Mouse (Mus musculus) stomach, embryonic 16.5 days (tissue): ENCODE data around the gene Fbxl13. TPM values are rescaled to one million over a fixed set of nuclear protein-coding genes. Genes with fewer than 3 reads are reported as not detected.

Experiments used
- ATAC-seq: fragments of 200-750 bp; cut with Nextera tagmentation; 2 replicates; pipeline ENCODE4 v1.8.0; 2017; ENCODE audit warnings: moderate number of reproducible peaks, moderate TSS enrichment; ENCODE audit not compliant: insufficient read depth, low FRiP score
- H3K27ac ChIP-seq: fragments of 300-500 bp; sonication (generic); 2 replicates; pipeline ENCODE4 v1.5.1; 2014; ENCODE audit warnings: low read length
- H3K27me3 ChIP-seq: fragments of 300-500 bp; sonication (generic); 2 replicates; pipeline ENCODE4 v1.6.1; 2014; ENCODE audit warnings: low read length, control low read depth, mixed read lengths; ENCODE audit not compliant: control insufficient read depth, insufficient read depth
- H3K36me3 ChIP-seq: fragments of 300-500 bp; sonication (generic); 2 replicates; pipeline ENCODE4 v1.6.1; 2014; ENCODE audit warnings: low read length; ENCODE audit not compliant: control insufficient read depth, insufficient read depth
- H3K4me1 ChIP-seq: fragments of 300-500 bp; sonication (generic); 2 replicates; pipeline ENCODE4 v1.6.1; 2014; ENCODE audit warnings: low read length, control low read depth, mixed read lengths; ENCODE audit not compliant: control insufficient read depth, insufficient read depth
- H3K4me2 ChIP-seq: fragments of 300-500 bp; sonication (generic); 2 replicates; pipeline ENCODE4 v1.6.1; 2014; ENCODE audit warnings: low read depth, low read length, mixed read lengths
- H3K4me3 ChIP-seq: fragments of 300-500 bp; sonication (generic); replicated peaks from 2 replicates; pipeline ENCODE4 v1.5.1; 2014; ENCODE audit warnings: mild to moderate bottlenecking, low read length
- H3K9ac ChIP-seq: fragments of 300-500 bp; sonication (generic); 2 replicates; pipeline ENCODE4 v1.6.1; 2014; ENCODE audit warnings: low read length
- H3K9me3 ChIP-seq: fragments of 300-500 bp; sonication (generic); replicated peaks from 2 replicates; pipeline ENCODE4 v1.6.1; 2016; ENCODE audit warnings: low read length, control low read depth; ENCODE audit not compliant: control insufficient read depth
- WGBS: fragments of 180-500 bp; shearing (Covaris S2); extraction: QIAGEN DNeasy Blood & Tissue Kit; methylation state at CpG from one replicate; pipeline ENCODE4 v1.1.7; 2014; 5-methylcytosine and 5-hydroxymethylcytosine counted together
- polyA plus RNA-seq: library from polyadenylated mRNA; unstranded; fragments of >200 nt; fragmentation: Nextera tagmentation; extraction: Ambion mirVana; gene quantifications from 2 replicates; pipeline ENCODE4 v1.2.1, GENCODE M21; 2015

The Fbxl13 gene
- polyA plus RNA-seq, 1 experiment from 2014 or later = 0.31 TPM

DNA sequence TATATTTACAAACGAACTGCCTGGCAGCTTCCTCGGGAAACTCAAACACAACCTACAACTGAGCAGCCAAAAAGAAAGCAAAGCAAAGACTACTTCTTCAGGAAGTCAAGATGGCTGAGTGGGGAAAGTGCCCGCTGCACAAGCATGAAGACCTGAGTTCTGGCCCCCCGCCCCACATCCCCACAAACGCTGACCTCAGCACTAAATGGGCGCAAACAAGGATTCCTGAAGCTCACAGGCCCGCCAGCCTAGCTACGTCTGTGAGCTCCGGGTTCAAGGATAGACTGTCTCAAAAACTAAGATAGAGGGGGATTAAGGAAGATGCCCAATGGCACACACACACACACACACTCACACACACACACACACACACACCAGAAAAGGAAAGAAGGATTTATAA is 32.9 kb upstream of the Fbxl13 start:
- Histone ChIP-seq H3K9me3 (no peaks in the 10 kb centered on the region; the same call in 1 of the 2 replicates), H3K27me3 (no peaks in the 10 kb centered on the region), H3K4me2 (no peak overlapping the region), H3K4me1 (no peaks in the 10 kb centered on the region), H3K36me3 (no peaks in the 10 kb centered on the region), H3K9ac (no peak overlapping the region), H3K27ac (no peak overlapping the region), H3K4me3 (no peak overlapping the region)
- ATAC-seq = no peak
- 96% methylated on average over 9 of the region's 9 CpGs for WGBS

DNA sequence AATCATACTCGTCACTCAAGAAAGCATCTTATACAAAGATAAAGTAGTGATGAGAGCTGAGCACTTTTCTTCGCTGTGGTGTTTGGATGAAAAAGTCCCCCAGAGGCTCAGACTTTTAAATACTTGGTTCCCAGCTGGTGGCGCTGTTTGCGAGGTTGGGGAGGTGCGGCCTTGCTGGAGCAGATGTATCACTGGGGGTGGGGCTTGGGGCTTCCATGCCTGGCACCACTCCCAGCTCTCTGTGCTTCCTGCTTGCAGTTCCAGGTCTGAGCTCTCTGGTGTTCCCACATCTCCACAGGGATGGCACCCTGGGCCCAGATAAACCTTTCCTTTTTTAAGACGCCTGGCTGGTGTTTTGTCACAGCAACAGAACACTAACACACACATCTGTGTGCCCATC is 32.5 kb upstream of the Fbxl13 start:
- H3K9ac ChIP-seq = no peak overlapping the region
- H3K4me1 ChIP-seq = no peaks in the 10 kb centered on the region
- ATAC-seq = no peak
- no peak overlapping the region for H3K4me2 ChIP-seq
- no peak overlapping the region for H3K4me3 ChIP-seq
- H3K27me3 ChIP-seq = no peaks in the 10 kb centered on the region
- no peaks in the 10 kb centered on the region for H3K36me3 ChIP-seq
- 94% methylated on average over 6 of the region's 6 CpGs for WGBS
- H3K9me3 ChIP-seq = no peaks in the 10 kb centered on the region; the same call in 1 of the 2 replicates
- no peak overlapping the region for H3K27ac ChIP-seq

GRCm38 (mm10) chr5:21675494-21675893 is 30.1 kb upstream of the Fbxl13 start:
- Histone ChIP-seq H3K4me1 (no peaks in the 10 kb centered on the region), H3K27ac (no peak overlapping the region), H3K36me3 (no peaks in the 10 kb centered on the region), H3K9ac (no peak overlapping the region), H3K4me2 (no peak overlapping the region), H3K27me3 (no peaks in the 10 kb centered on the region), H3K4me3 (no peak overlapping the region), H3K9me3 (no peaks in the 10 kb centered on the region; the same call in 1 of the 2 replicates)
- no peak for ATAC-seq
- WGBS = 94% methylated on average over 23 of the region's 23 CpGs

DNA sequence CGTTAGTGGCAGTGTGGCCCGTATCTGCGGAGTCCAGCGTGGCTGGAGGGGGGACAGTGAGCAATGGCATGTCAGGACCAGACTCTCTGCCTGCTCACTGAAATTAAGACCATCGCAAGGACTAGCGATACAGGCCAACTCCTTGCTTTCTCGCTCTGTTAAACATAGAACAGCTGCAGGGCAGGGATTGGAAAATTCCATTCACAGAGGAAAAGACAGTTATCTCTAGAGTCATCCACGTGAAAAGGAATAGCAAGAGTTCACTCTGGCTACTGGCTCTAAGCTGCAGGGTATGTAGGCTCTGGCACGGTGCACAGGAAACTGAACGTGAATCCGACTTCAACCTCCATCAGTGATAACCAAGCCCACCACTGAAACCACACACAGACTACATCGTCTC is 29.6 kb upstream of the Fbxl13 start:
- 68% methylated on average over 12 of the region's 12 CpGs for WGBS
- Histone ChIP-seq H3K4me1 (no peaks in the 10 kb centered on the region), H3K4me3 (no peak overlapping the region), H3K27ac (no peak overlapping the region), H3K4me2 (no peak overlapping the region), H3K9ac (no peak overlapping the region), H3K9me3 (no peaks in the 10 kb centered on the region; the same call in 1 of the 2 replicates), H3K27me3 (no peaks in the 10 kb centered on the region), H3K36me3 (no peaks in the 10 kb centered on the region)
- no peak for ATAC-seq

GRCm38 (mm10) chr5:21673742-21674141 is 28.3 kb upstream of the Fbxl13 start:
- no peaks in the 10 kb centered on the region for H3K27me3 ChIP-seq
- no peaks in the 10 kb centered on the region for H3K36me3 ChIP-seq
- H3K4me3 ChIP-seq = no peak overlapping the region
- ATAC-seq = no peak
- H3K4me2 ChIP-seq = peak overlapping the region; percentile 46
- H3K9me3 ChIP-seq = no peaks in the 10 kb centered on the region; the same call in 1 of the 2 replicates
- H3K4me1 ChIP-seq = no peaks in the 10 kb centered on the region
- WGBS = 75% methylated on average over 9 of the region's 9 CpGs
- H3K27ac ChIP-seq = no peak overlapping the region
- no peak overlapping the region for H3K9ac ChIP-seq

- Histone ChIP-seq H3K4me2 (peak overlapping the region; percentile 46), H3K4me3 (peak overlapping the region; percentile 35), H3K4me1 (no peaks in the 10 kb centered on the region), H3K36me3 (no peaks in the 10 kb centered on the region), H3K9ac (no peak overlapping the region; the same call in 1 of the 2 replicates), H3K9me3 (no peaks in the 10 kb centered on the region; the same call in 1 of the 2 replicates), H3K27me3 (no peaks in the 10 kb centered on the region), H3K27ac (peak overlapping the region; percentile 61)
- ATAC-seq = peak; percentile 81
- WGBS = 25% methylated on average over 23 of the region's 23 CpGs
Observed at GRCm38 (mm10) chr5:21672812-21673635, 27.6 kb upstream of the Fbxl13 start.

DNA sequence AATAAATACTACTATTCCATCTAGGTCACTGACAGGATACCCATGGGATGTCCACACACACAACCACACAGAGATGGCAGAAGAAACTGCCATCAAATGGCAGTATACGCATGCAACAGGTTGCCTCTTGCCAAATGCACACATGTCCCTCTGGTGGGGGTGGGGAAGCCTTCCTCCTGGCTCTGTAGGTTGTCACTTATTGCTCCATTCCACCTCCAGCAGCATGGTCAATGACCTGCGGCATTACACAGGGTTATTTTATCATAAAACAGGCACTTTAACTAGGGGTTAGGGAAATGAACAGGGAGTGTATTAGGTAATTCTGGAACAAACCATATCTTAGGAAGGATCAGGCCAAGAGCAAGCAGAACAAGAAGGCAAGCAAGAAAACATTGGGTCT is 23.9 kb upstream of the Fbxl13 start:
- Histone ChIP-seq H3K9ac (no peak overlapping the region), H3K27ac (no peak overlapping the region), H3K4me3 (no peak overlapping the region), H3K9me3 (no peaks in the 10 kb centered on the region), H3K4me2 (no peak overlapping the region), H3K36me3 (no peaks in the 10 kb centered on the region), H3K27me3 (no peaks in the 10 kb centered on the region), H3K4me1 (no peaks in the 10 kb centered on the region)
- ATAC-seq = no peak
- WGBS = 87% methylated on average over 2 of the region's 2 CpGs

- no peak overlapping the region for H3K4me2 ChIP-seq
- no peak overlapping the region for H3K4me3 ChIP-seq
- WGBS = 43% methylated on average over 8 of the region's 8 CpGs
- no peak for ATAC-seq
- no peak overlapping the region for H3K27ac ChIP-seq
- no peaks in the 10 kb centered on the region for H3K9me3 ChIP-seq
- no peaks in the 10 kb centered on the region for H3K27me3 ChIP-seq
- no peak overlapping the region for H3K9ac ChIP-seq
- H3K36me3 ChIP-seq = no peaks in the 10 kb centered on the region
- H3K4me1 ChIP-seq = no peaks in the 10 kb centered on the region
Observed at GRCm38 (mm10) chr5:21667191-21668137, 22.0 kb upstream of the Fbxl13 start.

DNA sequence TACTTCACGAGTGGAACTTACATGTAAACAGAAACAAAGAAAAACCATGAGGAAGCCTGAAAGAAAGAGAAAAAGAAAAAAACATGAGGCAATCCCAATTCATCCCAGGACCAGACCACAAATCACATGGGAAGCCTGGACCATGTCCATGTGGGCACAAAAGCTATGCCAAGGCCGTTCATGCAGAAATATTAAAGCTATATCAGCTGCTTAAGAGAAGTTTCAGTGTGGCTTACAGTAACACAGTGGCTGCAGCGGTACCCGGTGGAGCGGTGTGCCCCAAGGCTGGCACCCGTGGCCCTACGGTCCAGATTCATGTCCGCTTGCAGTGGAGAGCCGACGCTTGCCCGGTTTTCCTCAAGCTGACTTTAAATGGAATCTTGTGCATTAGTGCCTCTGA is 17.6 kb upstream of the Fbxl13 start:
- Histone ChIP-seq H3K36me3 (0 out of 2 replicates have a peak, but pooled peaks cover 6% of the 10 kb centered on the region), H3K4me2 (no peak overlapping the region), H3K9me3 (no peaks in the 10 kb centered on the region), H3K9ac (no peak overlapping the region), H3K4me3 (no peak overlapping the region), H3K27ac (no peak overlapping the region), H3K27me3 (no peaks in the 10 kb centered on the region), H3K4me1 (0 out of 2 replicates have a peak, but pooled peaks cover 5% of the 10 kb centered on the region)
- WGBS = 92% methylated on average over 11 of the region's 11 CpGs
- ATAC-seq = no peak
